Mouse (Mus musculus) spleen, adult 2 months (tissue): ENCODE data around the gene Lonp1. TPM values are rescaled to one million over a fixed set of nuclear protein-coding genes. Genes with fewer than 3 reads are reported as not detected.
A peak's percentile ranks its signal among the peaks of the same experiment; 100 is the strongest.

Experiments
- DNase-seq, 2 experiments: peaks; one replicate each; pipeline versions ENCODE4 v3.0.0 to v3.0.0-alpha.2; 2012 to 2021; ENCODE audit warnings: low spot score in 2 of 2, low read depth in 1 of 2
- H3K27ac ChIP-seq: fragments of 200-500 bp; 2 replicates; pipeline ENCODE4 v1.5.1; 2012; ENCODE audit warnings: low read length, inconsistent platforms; ENCODE audit not compliant: insufficient read depth
- H3K27me3 ChIP-seq: fragments of 200-500 bp; 2 replicates; pipeline ENCODE4 v1.6.1; 2012; ENCODE audit warnings: mild to moderate bottlenecking, moderate library complexity, low read length, inconsistent platforms; ENCODE audit not compliant: control insufficient read depth, insufficient read depth
- H3K36me3 ChIP-seq: fragments of 200-500 bp; 2 replicates; pipeline ENCODE4 v1.6.1; 2012; ENCODE audit warnings: mild to moderate bottlenecking, low read length, inconsistent platforms; ENCODE audit not compliant: control insufficient read depth, insufficient read depth
- H3K4me1 ChIP-seq: fragments of 200-500 bp; 2 replicates; pipeline ENCODE4 v1.6.1; 2011; ENCODE audit warnings: inconsistent platforms; ENCODE audit not compliant: control insufficient read depth, insufficient read depth, insufficient read length
- H3K4me3 ChIP-seq: fragments of 200-500 bp; 2 replicates; pipeline ENCODE4 v1.5.1; 2011; ENCODE audit warnings: mild to moderate bottlenecking, inconsistent platforms; ENCODE audit not compliant: insufficient read depth, insufficient read length; ENCODE audit errors: extremely low read depth
- CTCF ChIP-seq: fragments of 200-500 bp; IDR thresholded peaks from 2 replicates; pipeline ENCODE4 v1.5.1; 2011; ENCODE audit warnings: mild to moderate bottlenecking, inconsistent platforms; ENCODE audit not compliant: insufficient read depth, insufficient read length, insufficient replicate concordance; ENCODE audit errors: extremely low read depth
- POLR2A ChIP-seq: fragments of 200-500 bp; IDR thresholded peaks from 2 replicates; pipeline ENCODE4 v1.6.1; 2011; ENCODE audit warnings: low read depth, low read length, inconsistent platforms
- WGBS: fragments of 180-500 bp; shearing (Covaris S2); methylation state at CpG from one replicate; pipeline ENCODE4 v1.1.7; 2018; 5-methylcytosine and 5-hydroxymethylcytosine counted together
- polyA plus RNA-seq: library from polyadenylated mRNA; depleted of rRNA; stranded (reverse); fragments of >200 nt; gene quantifications from 2 replicates; pipeline ENCODE4 v1.2.3, GENCODE M21; 2012

The Lonp1 gene
- polyA plus RNA-seq, 1 experiment: 35.2 TPM

GRCm38 (mm10) chr17:56592553-56592952, 34.1 kb downstream of the Lonp1 start:
- H3K4me1 ChIP-seq: no peaks in the 10 kb centered on the region
- TF ChIP-seq POLR2A (no peak), CTCF (no peak)

DNA sequence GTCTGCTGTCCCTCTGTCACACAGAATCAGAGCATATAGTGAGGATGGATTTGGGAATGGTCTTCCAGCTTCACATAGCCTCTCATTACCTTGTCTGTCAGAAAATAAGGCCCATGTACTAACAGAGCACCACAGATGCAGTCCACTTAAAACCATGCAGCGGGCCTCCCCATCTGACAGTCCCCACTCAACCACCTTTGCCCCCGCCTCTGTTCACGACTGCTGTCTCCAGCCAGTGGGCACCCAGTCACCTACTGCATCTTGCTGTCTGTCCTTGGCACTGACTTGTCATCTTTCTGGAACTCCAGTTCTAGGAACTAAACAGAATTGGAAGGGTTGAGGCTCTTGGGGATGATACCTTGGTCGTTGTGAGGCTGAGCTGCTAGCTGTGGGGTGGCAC, 37.8 kb downstream of the Lonp1 start:
- Histone ChIP-seq H3K27ac (no peak overlapping the region), H3K4me1 (peaks cover 3% of the 10 kb centered on the region; the same call in 1 of the 2 replicates), H3K4me3 (no peak overlapping the region), H3K27me3 (no peaks in the 10 kb centered on the region), H3K36me3 (peaks cover 20% of the 10 kb centered on the region)
- no peak for DNase-seq
- 97% methylated on average over 4 of the region's 4 CpGs for WGBS
- no peak for TF ChIP-seq CTCF
- no peak for TF ChIP-seq POLR2A

More at GRCm38 (mm10) chr17:56592553-56592952, 34.1 kb downstream of the Lonp1 start:
- DNase-seq: no peak
- Histone ChIP-seq H3K27ac (no peak overlapping the region), H3K36me3 (peaks cover 50% of the 10 kb centered on the region), H3K4me3 (no peak overlapping the region), H3K27me3 (no peaks in the 10 kb centered on the region)

DNA sequence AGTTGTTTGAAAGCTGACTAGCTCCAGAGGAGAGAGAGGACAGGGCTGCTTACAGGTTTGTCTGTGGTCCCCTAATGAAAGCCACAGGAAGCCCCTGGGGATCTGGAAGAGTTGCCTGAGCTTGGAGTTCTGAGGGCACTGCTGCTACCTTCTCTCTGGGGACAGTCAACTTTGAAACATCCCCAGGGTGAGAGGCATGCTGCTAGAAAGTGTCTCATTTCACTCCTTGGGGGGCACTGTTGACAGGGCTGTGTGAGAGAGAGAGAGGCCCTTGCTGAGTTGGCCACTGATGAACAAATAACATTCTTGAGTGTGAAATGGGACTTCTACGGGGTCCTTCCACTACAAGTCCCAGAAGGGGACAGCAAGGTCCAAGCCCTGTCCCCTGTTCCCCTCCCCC, 38.9 kb downstream of the Lonp1 start:
- TF ChIP-seq CTCF (no peak), POLR2A (no peak)
- Histone ChIP-seq H3K4me1 (peaks cover 10% of the 10 kb centered on the region), H3K27me3 (no peaks in the 10 kb centered on the region), H3K4me3 (no peak overlapping the region), H3K27ac (no peak overlapping the region), H3K36me3 (peaks cover 17% of the 10 kb centered on the region)
- 94% methylated on average over 1 of the region's 1 CpGs for WGBS
- no peak for DNase-seq

DNA sequence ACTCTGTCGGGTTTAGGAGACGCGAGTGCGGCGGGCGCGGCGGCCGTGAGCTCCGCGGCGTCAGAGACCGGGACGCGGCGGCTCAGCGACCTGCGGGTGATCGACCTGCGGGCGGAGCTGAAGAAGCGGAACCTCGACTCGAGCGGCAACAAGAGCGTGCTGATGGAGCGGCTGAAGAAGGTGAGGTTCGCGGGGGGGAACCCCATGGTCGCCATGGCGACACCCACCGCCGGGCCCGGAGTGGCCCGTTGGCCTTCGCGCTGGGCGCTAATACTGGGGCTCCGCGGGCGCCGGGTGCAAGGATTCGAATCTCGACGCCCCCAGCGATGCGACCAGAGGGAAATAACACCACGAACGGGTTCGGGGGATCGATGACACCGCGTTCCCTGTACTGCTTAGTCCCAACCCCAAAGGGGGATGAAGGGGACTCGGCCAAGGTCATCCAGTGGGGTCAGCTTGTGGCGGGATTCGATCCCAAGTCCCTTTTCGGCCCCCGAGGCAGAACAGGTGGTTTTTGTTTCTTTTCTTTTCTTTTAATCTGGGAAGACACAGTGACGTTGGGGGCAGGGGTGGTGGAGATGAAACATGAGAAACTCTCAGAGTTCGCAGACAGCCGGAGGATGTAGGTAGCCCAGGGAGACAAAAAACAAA, 41.4 kb downstream of the Lonp1 start:
- Histone ChIP-seq H3K27ac (peak overlapping the region; percentile 84), H3K4me1 (peaks cover 19% of the 10 kb centered on the region), H3K36me3 (peaks cover 31% of the 10 kb centered on the region), H3K27me3 (no peaks in the 10 kb centered on the region), H3K4me3 (peak overlapping the region; percentile 80)
- TF ChIP-seq CTCF: no peak
- no peak for TF ChIP-seq POLR2A
- WGBS: under 1% methylated on average over 61 of the region's 61 CpGs
- DNase-seq: peak in 1 of 2 experiments; percentile 46

DNA sequence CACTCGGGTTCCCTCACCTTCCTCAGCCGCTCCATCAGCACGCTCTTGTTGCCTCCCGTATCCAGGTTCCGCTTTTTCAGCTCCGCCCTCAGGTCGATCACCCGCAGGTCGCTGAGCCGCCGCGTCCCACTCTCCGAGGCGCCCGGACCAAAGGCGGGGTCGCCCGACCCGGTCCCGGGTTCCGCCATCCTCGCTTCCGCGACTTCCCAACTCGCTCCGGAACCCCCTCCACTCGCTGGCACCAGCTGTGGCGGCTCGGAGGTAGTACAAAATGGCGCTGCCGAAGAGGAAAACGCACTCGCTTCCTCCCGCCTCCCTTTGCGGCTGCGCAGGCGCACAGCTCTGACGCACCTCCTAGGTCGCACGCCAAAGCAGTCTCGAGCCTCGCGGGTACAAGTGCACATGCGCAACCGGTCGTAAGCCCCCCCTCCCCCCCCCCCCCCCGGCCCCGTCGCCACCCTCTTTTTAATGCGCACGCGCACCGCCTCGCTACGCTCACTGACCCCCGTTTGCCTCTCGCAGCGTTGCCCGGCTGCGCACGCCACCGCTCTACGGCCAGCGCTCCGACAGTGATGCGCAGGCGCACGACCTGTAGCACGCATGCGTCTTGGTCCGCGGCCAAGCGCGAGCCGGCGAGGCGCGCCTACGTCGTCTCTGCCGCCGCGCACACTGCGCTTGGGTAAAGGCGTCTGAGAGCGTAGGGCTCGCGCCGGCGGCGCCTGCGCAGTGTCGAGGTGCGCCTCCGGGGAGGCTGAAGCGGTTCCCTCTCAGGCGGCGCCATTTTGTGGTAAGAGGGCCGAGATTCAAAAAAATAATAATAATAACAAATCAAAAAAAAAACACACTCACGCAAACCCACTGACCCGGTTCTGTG, 42.2 kb downstream of the Lonp1 start, which contains the start of the genes Safb2 and Safb:
Safb2 (minus strand) TSS at position 329 of the 874 bp plus-strand sequence.
Safb (plus strand) TSS at position 569 of the 874 bp plus-strand sequence.
- peak; percentile 85 for TF ChIP-seq POLR2A
- no peak for TF ChIP-seq CTCF
- peaks cover 19% of the 10 kb centered on the region for H3K4me1 ChIP-seq
- H3K27ac ChIP-seq: peak within 1 kb of the TSS; percentile 98
- peak within 1 kb of the TSS; percentile 82 for H3K4me3 ChIP-seq
- DNase-seq: peak; percentile 98 to 99
- WGBS: under 1% methylated on average over 89 of the region's 101 CpGs
- H3K36me3 ChIP-seq: peaks cover 30% of the 10 kb centered on the region
- H3K27me3 ChIP-seq: no peaks in the 10 kb centered on the region

- H3K36me3 ChIP-seq: peaks cover 30% of the 10 kb centered on the region
- peak in 1 of 2 experiments; percentile 7 for DNase-seq
- H3K4me1 ChIP-seq: peaks cover 19% of the 10 kb centered on the region
- H3K27ac ChIP-seq: peak overlapping the region; percentile 98
- 1% methylated on average over 31 of the region's 33 CpGs for WGBS
- H3K27me3 ChIP-seq: no peaks in the 10 kb centered on the region
- TF ChIP-seq POLR2A: no peak
- no peak for TF ChIP-seq CTCF
- H3K4me3 ChIP-seq: peak overlapping the region; percentile 82
These were observed 43.0 kb downstream of the Lonp1 start for GRCm38 (mm10) chr17:56583611-56584256.
